Mouse (Mus musculus): ENCODE measurements around the gene Agbl2. TPM values are rescaled to one million over a fixed set of nuclear protein-coding genes. Genes with fewer than 3 reads are reported as not detected.
"Not testable (repeated sequence)": the region's sequence is repeated elsewhere in the genome, so short reads cannot be mapped to it uniquely, and the experiment has no call there.

The Agbl2 gene
- polyA plus RNA-seq, 2 experiments: 0.06 TPM; not detected in 1

GRCm38 (mm10) chr2:90822978-90823377 is 40.5 kb downstream of the Agbl2 start:
- WGBS (ENCODE audit: insufficient replicate concordance): 78% methylated on average over 2 of the region's 2 CpGs

GRCm38 (mm10) chr2:90823781-90824180 is 41.3 kb downstream of the Agbl2 start:
- H3K27me3 ChIP-seq (ENCODE audit: control insufficient read depth, insufficient read depth, low read length): no peaks in the 10 kb centered on the region
- H3K9ac ChIP-seq (replicated peaks): no peak overlapping the region
- no peak overlapping the region for H3K27ac ChIP-seq
- H3K4me1 ChIP-seq (replicated peaks; ENCODE audit: control insufficient read depth in 2 of 2, insufficient read depth in 2 of 2, low read length in 1 of 2): no peaks in the 10 kb centered on the region
- no peaks in the 10 kb centered on the region for H3K36me3 ChIP-seq (replicated peaks; ENCODE audit: control insufficient read depth, insufficient read depth, low read depth)
- no peaks in the 10 kb centered on the region for H3K9me3 ChIP-seq (ENCODE audit: control insufficient read depth, low read length)
- H3K4me3 ChIP-seq (ENCODE audit: insufficient read depth in 1 of 2, low read depth in 2 of 2, low read length in 2 of 2): no peak overlapping the region
- 64% methylated on average over 6 of the region's 6 CpGs for whole genome bisulfite sequencing (ENCODE audit: insufficient replicate concordance)
- no peak for ATAC-seq (ENCODE audit: insufficient read depth)
- no peak overlapping the region for H3K4me2 ChIP-seq (ENCODE audit: low read depth)
- DNase-seq (ENCODE audit: low read depth in 3 of 3, low spot score in 3 of 3): no peak
- no peak for TF ChIP-seq CTCF (IDR thresholded peaks at IDR 0.05; ENCODE audit: low read depth)
- TF ChIP-seq EP300 (IDR thresholded peaks at IDR 0.05; ENCODE audit: low read depth): no peak

More at GRCm38 (mm10) chr2:90822978-90823377, 40.5 kb downstream of the Agbl2 start:
- Histone ChIP-seq H3K36me3 (replicated peaks; ENCODE audit: control insufficient read depth, insufficient read depth, low read depth) (no peaks in the 10 kb centered on the region), H3K4me2 (ENCODE audit: low read depth) (no peak overlapping the region), H3K4me3 (ENCODE audit: insufficient read depth in 1 of 2, low read depth in 2 of 2, low read length in 2 of 2) (no peak overlapping the region), H3K4me1 (replicated peaks; ENCODE audit: control insufficient read depth in 2 of 2, insufficient read depth in 2 of 2, low read length in 1 of 2) (no peaks in the 10 kb centered on the region), H3K27ac (no peak overlapping the region), H3K9ac (replicated peaks) (no peak overlapping the region), H3K9me3 (ENCODE audit: control insufficient read depth, low read length) (no peaks in the 10 kb centered on the region), H3K27me3 (ENCODE audit: control insufficient read depth, insufficient read depth, low read length) (no peaks in the 10 kb centered on the region)
- DNase-seq (ENCODE audit: low read depth in 3 of 3, low spot score in 3 of 3): no peak
- no peak for ATAC-seq (ENCODE audit: insufficient read depth)
- no peak for TF ChIP-seq EP300 (IDR thresholded peaks at IDR 0.05; ENCODE audit: low read depth)
- no peak for TF ChIP-seq CTCF (IDR thresholded peaks at IDR 0.05; ENCODE audit: low read depth)

DNA sequence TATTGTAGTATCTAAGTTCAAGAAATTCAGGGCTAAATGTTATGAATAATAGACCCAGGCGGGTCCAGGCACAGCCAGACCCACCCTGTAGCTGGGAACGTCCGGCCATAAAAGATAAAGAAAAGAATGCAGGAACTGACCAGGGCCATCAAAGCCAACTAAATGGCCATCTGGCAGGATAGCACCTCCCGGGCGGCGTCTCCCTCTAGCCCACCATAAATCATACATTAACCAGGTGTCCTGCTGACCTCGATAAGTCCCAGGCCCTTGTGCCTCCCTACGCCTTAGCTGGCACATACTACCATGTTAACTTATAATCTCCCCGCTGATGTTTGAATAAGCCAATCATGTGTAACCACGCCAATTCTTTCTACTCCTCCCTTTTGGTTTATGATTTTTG is 42.0 kb downstream of the Agbl2 start:
- not testable (repeated sequence) for H3K4me2 ChIP-seq (ENCODE audit: low read depth); H3K27me3 ChIP-seq (ENCODE audit: control insufficient read depth, insufficient read depth, low read length); H3K27ac ChIP-seq; H3K9ac ChIP-seq (replicated peaks); DNase-seq (ENCODE audit: low read depth in 3 of 3, low spot score in 3 of 3); H3K4me1 ChIP-seq (replicated peaks; ENCODE audit: control insufficient read depth in 2 of 2, insufficient read depth in 2 of 2, low read length in 1 of 2); ATAC-seq (ENCODE audit: insufficient read depth); H3K4me3 ChIP-seq (ENCODE audit: insufficient read depth in 1 of 2, low read depth in 2 of 2, low read length in 2 of 2); H3K36me3 ChIP-seq (replicated peaks; ENCODE audit: control insufficient read depth, insufficient read depth, low read depth); H3K9me3 ChIP-seq (ENCODE audit: control insufficient read depth, low read length)
- 57% methylated on average over 10 of the region's 10 CpGs for WGBS (ENCODE audit: insufficient replicate concordance)

GRCm38 (mm10) chr2:90825515-90826172 is 43.1 kb downstream of the Agbl2 start:
- no peak overlapping the region for H3K4me2 ChIP-seq (ENCODE audit: low read depth)

DNA sequence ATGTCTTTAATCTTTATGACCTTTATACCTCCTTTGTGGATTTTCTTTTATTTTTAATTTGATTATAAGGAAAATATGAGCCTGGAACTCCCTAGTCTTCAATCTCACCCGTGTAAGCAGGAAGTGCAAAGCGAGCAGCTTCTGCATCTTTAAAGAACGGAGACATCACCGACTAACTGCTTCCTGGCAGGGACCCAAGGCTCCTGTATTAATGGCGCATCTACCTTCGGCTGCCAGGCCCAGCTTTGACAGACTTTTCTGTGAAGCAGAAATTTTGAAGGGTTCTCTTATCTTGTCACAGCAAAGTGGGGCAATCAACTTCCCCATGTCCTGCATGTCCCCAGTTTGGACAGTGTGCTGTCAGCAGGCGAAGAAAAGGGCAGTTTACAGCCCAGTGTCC is 46.2 kb downstream of the Agbl2 start:
- H3K27me3 ChIP-seq (ENCODE audit: control insufficient read depth, insufficient read depth, low read length): no peaks in the 10 kb centered on the region
- no peak overlapping the region for H3K4me3 ChIP-seq (ENCODE audit: insufficient read depth in 1 of 2, low read depth in 2 of 2, low read length in 2 of 2)
- H3K36me3 ChIP-seq (replicated peaks; ENCODE audit: control insufficient read depth, insufficient read depth, low read depth): no peaks in the 10 kb centered on the region
- no peak for TF ChIP-seq EP300 (IDR thresholded peaks at IDR 0.05; ENCODE audit: low read depth)
- no peak for TF ChIP-seq CTCF (IDR thresholded peaks at IDR 0.05; ENCODE audit: low read depth)
- no peak overlapping the region for H3K9ac ChIP-seq (replicated peaks)
- no peaks in the 10 kb centered on the region for H3K9me3 ChIP-seq (ENCODE audit: control insufficient read depth, low read length)
- ATAC-seq (ENCODE audit: insufficient read depth) (no peak), DNase-seq (ENCODE audit: low read depth in 3 of 3, low spot score in 3 of 3) (no peak)
- H3K27ac ChIP-seq: no peak overlapping the region
- H3K4me1 ChIP-seq (replicated peaks; ENCODE audit: control insufficient read depth in 2 of 2, insufficient read depth in 2 of 2, low read length in 1 of 2): no peaks in the 10 kb centered on the region
- 29% methylated on average over 7 of the region's 7 CpGs for WGBS (ENCODE audit: insufficient replicate concordance)
- no peak overlapping the region for H3K4me2 ChIP-seq (ENCODE audit: low read depth)

More at GRCm38 (mm10) chr2:90825515-90826172, 43.1 kb downstream of the Agbl2 start:
- no peak for DNase-seq (ENCODE audit: low read depth in 3 of 3, low spot score in 3 of 3)
- WGBS (ENCODE audit: insufficient replicate concordance): 65% methylated on average over 11 of the region's 11 CpGs
- no peaks in the 10 kb centered on the region for H3K4me1 ChIP-seq (replicated peaks; ENCODE audit: control insufficient read depth in 2 of 2, insufficient read depth in 2 of 2, low read length in 1 of 2)
- H3K36me3 ChIP-seq (replicated peaks; ENCODE audit: control insufficient read depth, insufficient read depth, low read depth): no peaks in the 10 kb centered on the region
- ATAC-seq (ENCODE audit: insufficient read depth): no peak
- no peaks in the 10 kb centered on the region for H3K9me3 ChIP-seq (ENCODE audit: control insufficient read depth, low read length)
- H3K27ac ChIP-seq: no peak overlapping the region
- no peak for TF ChIP-seq EP300 (IDR thresholded peaks at IDR 0.05; ENCODE audit: low read depth)
- no peak for TF ChIP-seq CTCF (IDR thresholded peaks at IDR 0.05; ENCODE audit: low read depth)
- H3K9ac ChIP-seq (replicated peaks): no peak overlapping the region
- H3K27me3 ChIP-seq (ENCODE audit: control insufficient read depth, insufficient read depth, low read length): no peaks in the 10 kb centered on the region
- H3K4me3 ChIP-seq (ENCODE audit: insufficient read depth in 1 of 2, low read depth in 2 of 2, low read length in 2 of 2): no peak overlapping the region
